Mouse (Mus musculus): ENCODE results near the gene Dnah3. TPM values are rescaled to one million over a fixed set of nuclear protein-coding genes. Genes with fewer than 3 reads are reported as not detected.

The Dnah3 gene
- total and polyA plus RNA-seq, 3 experiments = 0.22 TPM; not detected in 2

DNA sequence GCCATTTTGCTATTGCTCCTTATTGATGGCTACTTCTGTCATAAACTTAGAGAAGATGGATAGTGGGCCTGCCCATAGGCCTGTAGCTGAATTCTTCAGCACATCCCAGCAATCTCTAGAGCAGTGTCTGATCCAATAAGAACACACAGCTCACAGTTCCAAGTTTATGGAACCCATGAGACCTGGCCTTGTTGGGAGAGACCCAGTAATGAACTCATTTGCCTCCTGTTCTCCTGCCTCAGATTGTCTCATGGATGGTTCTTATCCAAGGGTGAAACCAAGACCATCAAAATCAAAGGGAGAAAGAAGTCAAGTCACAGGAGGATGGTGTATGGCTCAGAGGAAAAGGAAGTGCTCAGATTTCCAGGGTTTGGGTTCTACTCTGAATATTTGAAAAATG, 44.6 kb downstream of the Dnah3 start:
- no peak for ATAC-seq (ENCODE audit: extremely low read depth, insufficient number of reproducible peaks, low FRiP score, poor library complexity, severe bottlenecking)
- H3K4me3 ChIP-seq (ENCODE audit: low read depth, low read length) = no peak overlapping the region
- TF ChIP-seq CTCF (IDR thresholded peaks at IDR 0.05; ENCODE audit: low read depth, low read length) (no peak), TAL1 (conservative IDR thresholded peaks at IDR 0.05; ENCODE audit: low read depth, low read length) (no peak), POLR2AphosphoS5 (IDR thresholded peaks at IDR 0.05; ENCODE audit: insufficient replicate concordance, low read depth, low read length) (no peak), GATA2 (IDR thresholded peaks at IDR 0.05; ENCODE audit: borderline replicate concordance, low read depth, low read length) (no peak), GATA1 (IDR thresholded peaks at IDR 0.05; ENCODE audit: borderline replicate concordance, low read length) (no peak)
- H3K9me3 ChIP-seq (replicated peaks) = no peaks in the 10 kb centered on the region
- no peaks in the 10 kb centered on the region for H3K36me3 ChIP-seq (replicated peaks)
- DNase-seq (ENCODE audit: low spot score) = no peak
- no peaks in the 10 kb centered on the region for H3K27me3 ChIP-seq (ENCODE audit: insufficient read depth, low read length)
- no peaks in the 10 kb centered on the region for H3K4me1 ChIP-seq (ENCODE audit: insufficient read depth, low read depth, low read length)

DNA sequence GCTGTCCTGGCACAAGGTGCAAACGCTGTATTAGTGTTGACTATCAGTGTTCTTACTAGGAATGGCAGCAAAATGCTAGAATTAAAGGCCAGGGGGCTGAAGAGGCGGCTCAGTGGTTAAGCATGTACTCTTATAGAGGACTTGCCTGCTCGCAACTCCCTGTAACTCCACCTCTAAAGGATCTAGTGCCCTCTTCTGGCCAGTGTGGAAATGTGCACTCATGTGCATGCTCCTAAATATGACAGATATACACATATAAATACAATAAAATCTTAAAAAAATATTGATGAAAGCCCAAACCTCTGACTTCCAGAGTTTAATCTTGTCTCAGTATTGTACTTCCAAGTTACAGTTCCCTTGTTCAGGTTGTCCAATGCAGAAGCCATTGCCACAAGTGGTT, 51.1 kb downstream of the Dnah3 start:
- no peak for DNase-seq (ENCODE audit: low spot score)
- no peaks in the 10 kb centered on the region for H3K9me3 ChIP-seq (replicated peaks)

DNA sequence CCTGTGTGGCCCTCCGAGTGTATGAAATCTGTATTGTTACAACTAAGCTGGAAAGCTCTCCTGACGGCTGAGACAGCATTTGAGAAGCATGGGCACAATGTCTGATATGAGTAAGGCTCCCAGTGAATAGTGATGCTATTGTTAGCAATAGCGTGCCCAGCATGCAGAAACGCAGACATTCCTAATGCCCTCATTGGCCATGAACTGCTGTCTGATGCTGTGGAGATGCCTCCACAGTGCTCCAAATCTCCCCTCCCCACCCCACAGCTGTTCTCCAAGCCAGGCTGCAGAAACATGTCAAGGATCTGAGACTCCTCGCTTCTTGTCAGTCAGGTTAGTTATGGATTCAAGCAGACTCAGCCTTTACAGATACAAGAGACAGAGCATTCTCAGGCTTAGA, 58.7 kb downstream of the Dnah3 start:
- H3K4me3 ChIP-seq (ENCODE audit: low read depth, low read length) = no peak overlapping the region
- H3K27me3 ChIP-seq (ENCODE audit: insufficient read depth, low read length) = peaks cover 2% of the 10 kb centered on the region; the same call in 1 of the 2 replicates
- H3K9me3 ChIP-seq (replicated peaks) = no peaks in the 10 kb centered on the region
- H3K36me3 ChIP-seq (replicated peaks) = no peaks in the 10 kb centered on the region
- no peaks in the 10 kb centered on the region for H3K4me1 ChIP-seq (ENCODE audit: insufficient read depth, low read depth, low read length)
- no peak for ATAC-seq (ENCODE audit: extremely low read depth, insufficient number of reproducible peaks, low FRiP score, poor library complexity, severe bottlenecking)
- DNase-seq (ENCODE audit: low spot score) = no peak
- no peak for TF ChIP-seq GATA2 (IDR thresholded peaks at IDR 0.05; ENCODE audit: borderline replicate concordance, low read depth, low read length)
- no peak for TF ChIP-seq CTCF (IDR thresholded peaks at IDR 0.05; ENCODE audit: low read depth, low read length)
- TF ChIP-seq TAL1 (conservative IDR thresholded peaks at IDR 0.05; ENCODE audit: low read depth, low read length) = no peak
- TF ChIP-seq GATA1 (IDR thresholded peaks at IDR 0.05; ENCODE audit: borderline replicate concordance, low read length) = no peak
- TF ChIP-seq POLR2AphosphoS5 (IDR thresholded peaks at IDR 0.05; ENCODE audit: insufficient replicate concordance, low read depth, low read length) = no peak

More for the DNA sequence above, 51.1 kb downstream of the Dnah3 start:
- ATAC-seq (ENCODE audit: extremely low read depth, insufficient number of reproducible peaks, low FRiP score, poor library complexity, severe bottlenecking) = no peak
- H3K4me3 ChIP-seq (ENCODE audit: low read depth, low read length) = no peak overlapping the region
- no peaks in the 10 kb centered on the region for H3K27me3 ChIP-seq (ENCODE audit: insufficient read depth, low read length)
- H3K36me3 ChIP-seq (replicated peaks) = no peaks in the 10 kb centered on the region
- no peak for TF ChIP-seq TAL1 (conservative IDR thresholded peaks at IDR 0.05; ENCODE audit: low read depth, low read length)
- no peaks in the 10 kb centered on the region for H3K4me1 ChIP-seq (ENCODE audit: insufficient read depth, low read depth, low read length)

DNA sequence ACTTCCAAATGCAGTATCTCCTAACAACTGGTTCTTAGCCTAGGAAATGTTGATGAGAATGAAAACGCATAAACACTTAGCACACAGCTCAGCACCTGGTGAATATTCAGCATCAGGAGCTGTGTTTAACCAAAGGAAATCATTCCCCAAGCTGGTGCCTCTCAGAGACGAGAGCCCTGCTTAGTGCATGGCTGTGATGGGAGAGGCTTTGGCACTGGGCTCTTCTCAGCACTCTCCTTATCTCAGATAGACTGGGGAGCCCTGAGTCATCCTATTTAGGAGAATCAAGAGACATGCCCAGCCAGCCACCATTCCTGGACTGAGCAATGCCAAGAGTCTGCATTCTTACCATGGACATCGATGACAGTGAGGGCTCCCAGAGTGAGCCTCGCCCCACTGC, 60.1 kb downstream of the Dnah3 start:
- no peak overlapping the region for H3K4me3 ChIP-seq (ENCODE audit: low read depth, low read length)
- no peak for DNase-seq (ENCODE audit: low spot score)
- TF ChIP-seq POLR2AphosphoS5 (IDR thresholded peaks at IDR 0.05; ENCODE audit: insufficient replicate concordance, low read depth, low read length) = no peak
- TF ChIP-seq GATA2 (IDR thresholded peaks at IDR 0.05; ENCODE audit: borderline replicate concordance, low read depth, low read length) = no peak
- TF ChIP-seq GATA1 (IDR thresholded peaks at IDR 0.05; ENCODE audit: borderline replicate concordance, low read length) = no peak
- TF ChIP-seq CTCF (IDR thresholded peaks at IDR 0.05; ENCODE audit: low read depth, low read length) = no peak
- no peak for ATAC-seq (ENCODE audit: extremely low read depth, insufficient number of reproducible peaks, low FRiP score, poor library complexity, severe bottlenecking)
- H3K9me3 ChIP-seq (replicated peaks) = no peaks in the 10 kb centered on the region
- H3K4me1 ChIP-seq (ENCODE audit: insufficient read depth, low read depth, low read length) = no peaks in the 10 kb centered on the region
- H3K27me3 ChIP-seq (ENCODE audit: insufficient read depth, low read length) = peaks cover 2% of the 10 kb centered on the region; the same call in 1 of the 2 replicates
- no peaks in the 10 kb centered on the region for H3K36me3 ChIP-seq (replicated peaks)

- H3K4me1 ChIP-seq (ENCODE audit: insufficient read depth, low read depth, low read length) = no peaks in the 10 kb centered on the region
- TF ChIP-seq POLR2AphosphoS5 (IDR thresholded peaks at IDR 0.05; ENCODE audit: insufficient replicate concordance, low read depth, low read length) (no peak), TAL1 (conservative IDR thresholded peaks at IDR 0.05; ENCODE audit: low read depth, low read length) (no peak), CTCF (IDR thresholded peaks at IDR 0.05; ENCODE audit: low read depth, low read length) (no peak), GATA1 (IDR thresholded peaks at IDR 0.05; ENCODE audit: borderline replicate concordance, low read length) (no peak), GATA2 (IDR thresholded peaks at IDR 0.05; ENCODE audit: borderline replicate concordance, low read depth, low read length) (no peak)
- ATAC-seq (ENCODE audit: extremely low read depth, insufficient number of reproducible peaks, low FRiP score, poor library complexity, severe bottlenecking) (no peak), DNase-seq (ENCODE audit: low spot score) (no peak)
- peaks cover 2% of the 10 kb centered on the region; the same call in 1 of the 2 replicates for H3K27me3 ChIP-seq (ENCODE audit: insufficient read depth, low read length)
- H3K4me3 ChIP-seq (ENCODE audit: low read depth, low read length) = no peak overlapping the region
- no peaks in the 10 kb centered on the region for H3K36me3 ChIP-seq (replicated peaks)
- H3K9me3 ChIP-seq (replicated peaks) = no peaks in the 10 kb centered on the region
Measured at GRCm38 (mm10) chr7:120034566-120034965, 60.5 kb downstream of the Dnah3 start.

GRCm38 (mm10) chr7:120028669-120029068, 66.4 kb downstream of the Dnah3 start:
- no peaks in the 10 kb centered on the region for H3K27me3 ChIP-seq (ENCODE audit: insufficient read depth, low read length)
- no peaks in the 10 kb centered on the region for H3K36me3 ChIP-seq (replicated peaks)
- ATAC-seq (ENCODE audit: extremely low read depth, insufficient number of reproducible peaks, low FRiP score, poor library complexity, severe bottlenecking) (no peak), DNase-seq (ENCODE audit: low spot score) (no peak)
- no peak overlapping the region for H3K4me3 ChIP-seq (ENCODE audit: low read depth, low read length)
- no peaks in the 10 kb centered on the region; the same call in 1 of the 2 replicates for H3K4me1 ChIP-seq (ENCODE audit: insufficient read depth, low read depth, low read length)
- H3K9me3 ChIP-seq (replicated peaks) = no peaks in the 10 kb centered on the region
- TF ChIP-seq GATA2 (IDR thresholded peaks at IDR 0.05; ENCODE audit: borderline replicate concordance, low read depth, low read length) (no peak), CTCF (IDR thresholded peaks at IDR 0.05; ENCODE audit: low read depth, low read length) (no peak), TAL1 (conservative IDR thresholded peaks at IDR 0.05; ENCODE audit: low read depth, low read length) (no peak), POLR2AphosphoS5 (IDR thresholded peaks at IDR 0.05; ENCODE audit: insufficient replicate concordance, low read depth, low read length) (no peak), GATA1 (IDR thresholded peaks at IDR 0.05; ENCODE audit: borderline replicate concordance, low read length) (no peak)

DNA sequence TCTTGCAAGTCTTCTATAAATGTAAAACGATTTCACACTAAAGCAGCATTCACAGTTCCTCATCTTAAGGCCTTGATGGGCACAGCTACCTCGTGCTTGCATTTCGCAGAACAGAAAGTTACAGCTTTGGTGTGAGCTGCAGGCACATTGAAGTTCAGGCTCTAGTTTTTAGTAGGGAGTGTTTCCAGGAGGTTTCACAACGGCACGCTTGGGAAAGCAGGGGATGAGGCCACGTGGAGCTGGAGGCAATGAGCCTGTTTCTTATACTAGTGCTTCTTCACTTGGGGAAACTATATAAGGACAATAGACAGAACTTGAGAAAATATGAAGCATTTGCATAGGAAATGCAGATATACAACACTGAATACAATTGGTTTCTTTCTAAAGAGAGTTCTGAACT, 98.0 kb downstream of the Dnah3 start:
- H3K4me1 ChIP-seq (ENCODE audit: insufficient read depth, low read depth, low read length) = no peaks in the 10 kb centered on the region
- no peaks in the 10 kb centered on the region for H3K36me3 ChIP-seq (replicated peaks)
- no peak overlapping the region for H3K4me3 ChIP-seq (ENCODE audit: low read depth, low read length)
- no peaks in the 10 kb centered on the region for H3K27me3 ChIP-seq (ENCODE audit: insufficient read depth, low read length)
- ATAC-seq (ENCODE audit: extremely low read depth, insufficient number of reproducible peaks, low FRiP score, poor library complexity, severe bottlenecking) (no peak), DNase-seq (ENCODE audit: low spot score) (no peak)
- no peaks in the 10 kb centered on the region for H3K9me3 ChIP-seq (replicated peaks)
- TF ChIP-seq GATA1 (IDR thresholded peaks at IDR 0.05; ENCODE audit: borderline replicate concordance, low read length) = no peak
- TF ChIP-seq POLR2AphosphoS5 (IDR thresholded peaks at IDR 0.05; ENCODE audit: insufficient replicate concordance, low read depth, low read length) = no peak
- TF ChIP-seq TAL1 (conservative IDR thresholded peaks at IDR 0.05; ENCODE audit: low read depth, low read length) = no peak
- no peak for TF ChIP-seq CTCF (IDR thresholded peaks at IDR 0.05; ENCODE audit: low read depth, low read length)
- no peak for TF ChIP-seq GATA2 (IDR thresholded peaks at IDR 0.05; ENCODE audit: borderline replicate concordance, low read depth, low read length)

Measured in G1E (cell line).